Mouse (Mus musculus) cerebellum, adult 8-10 months (tissue): ENCODE measurements around the gene Ctsz.

Experiments
- DNase-seq: peaks from one replicate; pipeline ENCODE4 v3.0.0; 2022

Gene Ctsz

DNA sequence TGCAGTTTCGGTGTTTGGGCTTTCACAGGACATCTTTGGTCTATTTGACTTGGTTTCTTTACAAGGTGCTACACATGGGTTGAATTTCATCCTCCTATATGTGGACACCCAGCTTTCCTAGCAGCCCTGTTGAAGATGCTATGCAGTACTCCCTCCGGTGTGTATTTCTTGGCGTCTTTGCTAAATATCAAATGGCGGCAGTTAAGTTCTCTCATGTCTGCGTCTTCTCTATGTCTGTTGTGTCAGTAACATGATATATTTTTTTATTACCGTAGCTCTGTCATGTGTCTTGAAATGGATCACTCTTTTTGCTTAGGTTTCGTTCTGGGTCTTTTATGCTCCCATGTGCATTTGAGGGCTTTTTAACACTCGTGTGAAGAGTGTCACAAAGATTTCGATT is 57.8 kb downstream of the Ctsz start:
- no peak for DNase-seq
